Mouse (Mus musculus) limb, embryonic 11.5 days (tissue): ENCODE measurements at regions not wholly inside any gene's neighbourhood (a gene's known extent, or its start where the extent isn't known, plus 50 kb on each side); places are given as distances from the start of the nearest gene placed in this dataset.

ENCODE experiments used
- ATAC-seq: fragments of 200-750 bp; cut with Nextera tagmentation; 2 replicates; pipeline ENCODE4 v1.8.0; 2017; ENCODE audit warnings: low read depth; ENCODE audit not compliant: insufficient number of reproducible peaks, low FRiP score, low TSS enrichment
- DNase-seq: peaks from one replicate; pipeline ENCODE4 v3.0.0-alpha.2; 2015; ENCODE audit warnings: low spot score
- H3K27ac ChIP-seq: fragments of 300-500 bp; sonication (generic); replicated peaks from 2 replicates; pipeline ENCODE4 v1.5.1; 2014; ENCODE audit warnings: low read depth, mild to moderate bottlenecking, low read length
- H3K27me3 ChIP-seq: fragments of 300-500 bp; sonication (generic); 2 replicates; pipeline ENCODE4 v1.6.1; 2014; ENCODE audit warnings: mild to moderate bottlenecking, low read length, mixed read lengths; ENCODE audit not compliant: control insufficient read depth, insufficient read depth
- H3K36me3 ChIP-seq: fragments of 300-500 bp; sonication (generic); 2 replicates; pipeline ENCODE4 v1.6.1; 2014; ENCODE audit warnings: mild to moderate bottlenecking, low read length, moderate library complexity, mixed read lengths; ENCODE audit not compliant: control insufficient read depth, insufficient read depth
- H3K4me1 ChIP-seq: fragments of 300-500 bp; sonication (generic); 2 replicates; pipeline ENCODE4 v1.6.1; 2014; ENCODE audit warnings: low read length, mixed read lengths; ENCODE audit not compliant: control insufficient read depth, insufficient read depth
- H3K4me2 ChIP-seq: fragments of 300-500 bp; sonication (generic); 2 replicates; pipeline ENCODE4 v1.6.1; 2014; ENCODE audit warnings: low read depth, mild to moderate bottlenecking, moderate library complexity; ENCODE audit not compliant: severe bottlenecking
- H3K4me3 ChIP-seq: fragments of 300-500 bp; sonication (generic); 2 replicates; pipeline ENCODE4 v1.5.1; 2014; ENCODE audit warnings: low read depth, low read length
- H3K9ac ChIP-seq: fragments of 300-500 bp; sonication (generic); 2 replicates; pipeline ENCODE4 v1.6.1; 2014; ENCODE audit warnings: mild to moderate bottlenecking, low read length
- H3K9me3 ChIP-seq: fragments of 300-500 bp; sonication (generic); 2 replicates; pipeline ENCODE4 v1.6.1; 2016; ENCODE audit warnings: low read length; ENCODE audit not compliant: control insufficient read depth
- WGBS: fragments of 180-500 bp; shearing (Covaris S2); extraction: QIAGEN DNeasy Blood & Tissue Kit; methylation state at CpG from one replicate; pipeline ENCODE4 v1.1.7; 2014; 5-methylcytosine and 5-hydroxymethylcytosine counted together

- H3K9me3 ChIP-seq: no peaks in the 10 kb centered on the region
- peaks cover 5% of the 10 kb centered on the region; the same call in 1 of the 2 replicates for H3K4me1 ChIP-seq
- DNase-seq (no peak), ATAC-seq (no peak)
- H3K36me3 ChIP-seq: no peaks in the 10 kb centered on the region
- H3K4me2 ChIP-seq: no peak overlapping the region
- 21% methylated on average over 5 of the region's 5 CpGs for WGBS
- H3K27me3 ChIP-seq: no peaks in the 10 kb centered on the region
- no peak overlapping the region for H3K27ac ChIP-seq
- H3K9ac ChIP-seq: no peak overlapping the region
- no peak overlapping the region for H3K4me3 ChIP-seq
These were observed 78.7 kb upstream of the Basp1 start for GRCm38 (mm10) chr15:25492161-25492746.

- no peak overlapping the region for H3K4me2 ChIP-seq
These were observed 81.2 kb upstream of the Basp1 start for GRCm38 (mm10) chr15:25494687-25495299.

GRCm38 (mm10) chr15:25495926-25496644 lies 82.5 kb upstream of the Basp1 start:
- H3K9me3 ChIP-seq: no peaks in the 10 kb centered on the region
- no peaks in the 10 kb centered on the region for H3K27me3 ChIP-seq
- DNase-seq (no peak), ATAC-seq (no peak)
- no peak overlapping the region for H3K4me2 ChIP-seq
- H3K36me3 ChIP-seq: no peaks in the 10 kb centered on the region
- 64% methylated on average over 7 of the region's 7 CpGs for WGBS
- H3K27ac ChIP-seq: no peak overlapping the region
- H3K4me1 ChIP-seq: peaks cover 5% of the 10 kb centered on the region; the same call in 1 of the 2 replicates
- no peak overlapping the region for H3K9ac ChIP-seq
- H3K4me3 ChIP-seq: no peak overlapping the region

More at GRCm38 (mm10) chr15:25494687-25495299, 81.2 kb upstream of the Basp1 start:
- no peaks in the 10 kb centered on the region for H3K9me3 ChIP-seq
- H3K27ac ChIP-seq: no peak overlapping the region
- H3K4me3 ChIP-seq: no peak overlapping the region
- 39% methylated on average over 8 of the region's 8 CpGs for WGBS
- DNase-seq (no peak), ATAC-seq (no peak)
- no peak overlapping the region for H3K9ac ChIP-seq
- H3K4me1 ChIP-seq: peaks cover 5% of the 10 kb centered on the region; the same call in 1 of the 2 replicates
- no peaks in the 10 kb centered on the region for H3K36me3 ChIP-seq
- no peaks in the 10 kb centered on the region for H3K27me3 ChIP-seq

GRCm38 (mm10) chr15:25497743-25498142 lies 84.2 kb upstream of the Basp1 start:
- Histone ChIP-seq H3K36me3 (no peaks in the 10 kb centered on the region), H3K4me2 (no peak overlapping the region), H3K9me3 (no peaks in the 10 kb centered on the region), H3K27ac (no peak overlapping the region), H3K27me3 (no peaks in the 10 kb centered on the region), H3K9ac (no peak overlapping the region), H3K4me3 (no peak overlapping the region), H3K4me1 (no peaks in the 10 kb centered on the region; the same call in 1 of the 2 replicates)
- ATAC-seq (no peak), DNase-seq (no peak)
- 54% methylated on average over 1 of the region's 1 CpGs for WGBS

- Histone ChIP-seq H3K9me3 (no peaks in the 10 kb centered on the region), H3K27me3 (no peaks in the 10 kb centered on the region), H3K27ac (no peak overlapping the region), H3K4me3 (no peak overlapping the region), H3K9ac (no peak overlapping the region), H3K4me1 (no peaks in the 10 kb centered on the region), H3K4me2 (no peak overlapping the region), H3K36me3 (no peaks in the 10 kb centered on the region)
- ATAC-seq (no peak), DNase-seq (no peak)
- 39% methylated on average over 2 of the region's 2 CpGs for WGBS
These were observed 84.9 kb upstream of the Basp1 start for GRCm38 (mm10) chr15:25498422-25498821.

- Histone ChIP-seq H3K4me3 (no peak overlapping the region), H3K36me3 (no peaks in the 10 kb centered on the region), H3K9me3 (no peaks in the 10 kb centered on the region), H3K4me2 (no peak overlapping the region), H3K27ac (no peak overlapping the region), H3K27me3 (no peaks in the 10 kb centered on the region), H3K9ac (no peak overlapping the region), H3K4me1 (no peaks in the 10 kb centered on the region)
- 90% methylated on average over 5 of the region's 5 CpGs for WGBS
- DNase-seq: no peak
- no peak for ATAC-seq
These were observed 88.9 kb upstream of the Basp1 start for GRCm38 (mm10) chr15:25502513-25502912.

GRCm38 (mm10) chr15:25503104-25503503 lies 89.5 kb upstream of the Basp1 start:
- ATAC-seq: no peak
- H3K9ac ChIP-seq: no peak overlapping the region
- WGBS: 60% methylated on average over 6 of the region's 6 CpGs
- H3K36me3 ChIP-seq: no peaks in the 10 kb centered on the region
- no peaks in the 10 kb centered on the region for H3K27me3 ChIP-seq
- no peak for DNase-seq
- no peak overlapping the region for H3K27ac ChIP-seq
- no peaks in the 10 kb centered on the region for H3K9me3 ChIP-seq
- H3K4me3 ChIP-seq: no peak overlapping the region
- H3K4me1 ChIP-seq: no peaks in the 10 kb centered on the region
- no peak overlapping the region for H3K4me2 ChIP-seq

- Histone ChIP-seq H3K4me2 (no peak overlapping the region), H3K9ac (no peak overlapping the region), H3K27me3 (no peaks in the 10 kb centered on the region), H3K4me1 (no peaks in the 10 kb centered on the region; the same call in 1 of the 2 replicates), H3K4me3 (no peak overlapping the region), H3K27ac (no peak overlapping the region), H3K36me3 (no peaks in the 10 kb centered on the region), H3K9me3 (no peaks in the 10 kb centered on the region)
- no peak for DNase-seq
- no peak for ATAC-seq
- 57% methylated on average over 7 of the region's 7 CpGs for WGBS
These were observed 95.6 kb upstream of the Basp1 start for GRCm38 (mm10) chr15:25509139-25509538.
